Mouse (Mus musculus): ENCODE data around the gene Pnp.
"Not testable (repeated sequence)": the region's sequence is repeated elsewhere in the genome, so short reads cannot be mapped to it uniquely, and the experiment has no call there.

Pnp gene

DNA sequence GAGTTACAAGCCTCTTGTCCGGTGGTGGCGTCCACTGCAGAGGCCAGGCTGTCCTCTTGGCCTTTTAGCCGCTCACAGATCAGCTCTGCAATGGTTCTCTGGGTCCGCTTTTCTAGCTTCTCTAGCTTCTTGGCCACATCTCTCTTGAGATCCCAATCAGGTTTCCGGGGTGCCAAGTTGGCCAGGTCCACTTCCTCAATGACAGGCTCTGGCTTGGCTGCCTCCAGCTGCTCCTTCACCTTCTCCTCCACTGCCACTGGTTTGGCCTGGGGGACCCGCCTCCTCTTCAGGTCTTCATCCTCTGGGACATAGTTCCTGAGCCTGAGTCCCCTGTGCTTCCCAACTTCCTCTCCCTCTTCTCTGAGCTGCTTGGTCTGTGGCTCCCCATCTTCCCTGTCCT is 47.6 kb downstream of the Pnp start:
- DNase-seq = not testable (repeated sequence)

DNA sequence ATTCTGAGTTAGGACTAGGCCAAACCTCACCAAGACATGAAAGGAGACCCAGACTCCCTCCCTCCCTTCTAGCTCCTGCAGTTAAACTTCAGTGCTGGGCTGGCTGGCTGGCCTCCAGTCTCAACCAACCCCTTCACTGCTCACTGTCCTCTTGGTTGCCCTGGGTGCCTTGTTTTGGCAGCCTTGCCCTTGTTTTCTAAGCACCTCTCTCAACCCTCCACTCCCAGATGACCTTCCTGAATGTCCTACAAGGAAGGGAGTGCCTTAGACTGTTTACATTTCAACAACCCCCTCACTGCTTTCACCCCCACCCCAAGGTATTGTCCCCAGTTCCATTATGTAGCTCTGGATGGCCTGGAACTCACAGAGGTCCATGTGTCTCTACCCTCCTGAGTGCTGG is 48.7 kb downstream of the Pnp start:
- DNase-seq = peak in 1 of 2 experiments; percentile 19

DNA sequence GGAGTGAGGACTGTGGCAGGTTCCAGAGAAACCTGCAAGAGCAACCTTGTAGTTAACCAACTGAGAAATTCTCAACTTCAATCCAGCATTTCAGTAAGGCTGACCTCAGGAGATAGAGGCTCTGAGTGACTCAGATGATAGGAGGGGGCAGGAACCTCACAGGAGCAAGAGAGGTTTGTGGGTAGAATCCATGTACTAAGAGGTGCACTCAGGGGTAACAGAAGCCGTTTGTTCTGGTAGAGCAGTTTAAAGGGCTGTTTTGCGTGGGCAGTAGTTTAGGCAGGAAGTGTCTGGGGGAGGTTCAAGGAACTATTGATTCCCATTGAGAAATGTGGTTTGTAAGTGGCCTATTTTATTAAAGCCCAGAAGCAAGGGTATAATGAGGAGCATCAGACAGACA is 50.3 kb downstream of the Pnp start:
- peak in 1 of 2 experiments; percentile 26 for DNase-seq

DNA sequence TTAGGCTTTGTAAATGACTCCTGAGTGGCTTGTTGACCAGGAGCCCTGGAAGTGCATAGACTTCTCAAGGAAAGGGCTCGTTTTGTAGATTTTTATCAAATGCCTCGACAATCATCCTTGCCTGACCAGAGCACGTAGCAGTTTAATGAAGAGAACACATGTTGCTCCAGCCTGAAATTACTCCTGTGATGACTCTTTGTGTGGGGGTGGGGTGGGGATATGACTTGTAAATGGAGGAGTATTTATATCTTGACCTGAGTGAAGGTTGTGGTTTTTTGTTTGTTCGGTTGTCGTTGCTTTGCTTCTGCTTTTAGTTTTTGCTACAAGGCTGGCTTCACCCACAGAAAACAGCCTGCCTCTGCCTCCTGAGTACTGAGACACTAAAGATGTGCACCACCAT is 51.0 kb downstream of the Pnp start:
- DNase-seq = no peak

DNA sequence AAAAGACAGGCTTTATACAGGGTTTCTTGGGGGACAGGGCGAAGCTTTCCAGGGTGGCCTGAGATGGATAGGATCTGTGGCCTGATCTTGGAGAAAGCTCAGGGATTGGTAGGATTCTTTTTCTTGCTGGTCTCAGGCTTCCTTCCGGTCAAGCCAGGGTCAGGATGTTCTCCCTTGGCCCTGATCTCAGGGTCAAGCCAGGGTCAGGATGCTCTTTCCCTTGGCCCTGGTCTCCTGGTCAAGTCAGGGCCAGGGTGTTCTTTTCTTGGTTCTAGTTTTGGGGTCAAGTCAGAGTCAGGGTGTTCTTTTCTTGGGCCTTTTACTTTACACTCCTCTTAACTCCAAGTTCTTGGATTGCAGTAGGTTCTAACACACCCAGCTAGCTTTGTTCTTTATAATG is 56.8 kb downstream of the Pnp start:
- no peak for DNase-seq

DNA sequence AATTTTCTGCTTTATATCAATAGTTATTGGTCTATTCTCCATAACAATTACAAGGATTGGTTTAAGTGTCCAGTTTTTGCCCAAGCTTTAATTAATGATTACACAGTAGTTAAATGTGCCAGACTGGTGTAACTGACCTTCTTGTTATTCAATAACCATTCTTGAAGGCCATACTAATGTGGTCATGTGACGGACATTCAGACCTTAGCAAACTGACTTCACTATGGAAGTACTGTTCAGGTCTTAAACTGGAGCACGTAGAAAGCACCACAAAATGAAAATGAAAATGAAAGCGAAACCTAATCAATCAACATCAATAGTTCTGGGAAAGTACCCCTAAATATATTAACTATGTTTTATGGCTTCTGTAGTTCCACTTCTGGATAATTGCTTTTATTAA is 60.2 kb downstream of the Pnp start:
- DNase-seq = no peak

DNA sequence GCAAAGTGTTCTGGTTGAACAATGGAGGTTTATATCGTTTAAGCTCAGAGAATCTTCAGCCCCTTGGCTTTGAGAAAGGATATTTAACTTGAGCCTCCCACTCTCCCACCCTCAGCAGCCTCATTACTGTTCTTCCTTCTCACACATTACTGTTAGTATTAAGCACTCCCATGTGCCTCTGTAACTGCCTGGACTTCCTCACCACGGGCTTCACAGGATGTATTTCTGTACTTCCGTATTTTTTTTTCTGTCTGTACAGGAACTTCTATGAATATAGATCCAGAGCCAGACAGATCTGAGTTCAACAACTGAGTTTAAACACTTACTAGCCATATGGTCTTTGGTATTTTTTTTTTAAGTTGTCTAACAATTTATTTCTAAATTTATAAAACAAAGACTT is 66.2 kb downstream of the Pnp start:
- no peak for DNase-seq

DNA sequence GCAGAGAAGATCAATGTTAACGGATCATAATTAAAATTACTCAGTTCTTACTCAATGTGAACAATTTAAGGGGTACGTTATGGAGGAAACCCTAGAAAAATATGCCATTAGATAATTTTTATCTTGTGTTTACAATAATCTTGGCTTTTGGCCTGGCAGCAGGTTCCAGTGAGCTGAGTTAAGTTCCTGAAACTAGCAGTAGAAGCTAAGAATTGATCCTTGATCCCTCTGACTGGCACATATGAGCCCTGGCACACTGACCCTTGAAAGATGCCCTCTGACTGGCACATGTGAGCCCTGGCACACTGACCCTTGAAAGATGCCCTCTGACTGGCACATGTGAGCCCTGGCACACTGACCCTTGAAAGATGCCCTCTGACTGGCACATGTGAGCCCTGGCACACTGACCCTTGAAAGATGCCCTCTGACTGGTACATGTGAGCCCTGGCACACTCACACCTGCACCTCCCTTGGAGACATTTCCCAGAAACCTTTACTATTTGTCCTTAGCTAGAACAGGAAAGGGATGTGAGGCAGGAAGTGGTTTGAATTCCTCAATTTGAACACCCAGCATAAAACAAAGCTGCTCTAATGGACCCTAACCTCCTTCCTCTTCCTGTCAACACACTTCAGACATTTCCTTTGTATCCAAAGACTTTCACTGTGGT is 67.3 kb downstream of the Pnp start:
- DNase-seq = no peak

DNA sequence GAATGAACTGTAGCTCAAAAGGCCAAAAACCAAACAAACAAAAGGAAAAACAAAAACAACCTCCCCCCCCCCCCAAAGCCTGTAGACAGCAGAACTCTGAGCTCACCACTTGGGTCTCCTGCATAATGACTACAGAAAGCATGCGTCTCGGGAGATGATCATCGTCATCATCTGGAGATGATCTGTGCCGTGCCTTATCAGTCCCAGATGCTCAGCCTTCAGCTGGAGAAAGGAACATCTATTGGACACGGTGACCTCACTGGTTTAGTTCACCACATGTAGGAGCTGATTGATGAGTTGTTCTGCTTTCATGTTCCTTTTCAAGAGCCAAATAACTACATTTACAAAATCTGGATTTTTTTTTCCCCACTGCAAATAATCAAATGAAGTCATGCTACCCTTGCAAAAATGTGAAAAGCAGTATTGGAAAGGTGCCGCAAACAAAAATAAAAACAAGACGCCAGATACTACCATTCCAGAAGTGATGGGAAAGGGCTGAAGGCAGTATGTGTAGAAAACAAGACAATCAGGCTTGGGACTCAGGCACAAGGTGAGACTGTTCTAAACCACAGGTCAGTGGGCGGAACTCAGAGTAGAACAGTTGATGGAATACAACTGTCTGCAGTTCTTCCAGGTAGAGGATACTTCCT is 76.4 kb downstream of the Pnp start, which contains the start of gene Rnase10:
Gene Rnase10, plus strand, starts transcription at position 600 of the 650 bp plus-strand sequence.
- DNase-seq = no peak

DNA sequence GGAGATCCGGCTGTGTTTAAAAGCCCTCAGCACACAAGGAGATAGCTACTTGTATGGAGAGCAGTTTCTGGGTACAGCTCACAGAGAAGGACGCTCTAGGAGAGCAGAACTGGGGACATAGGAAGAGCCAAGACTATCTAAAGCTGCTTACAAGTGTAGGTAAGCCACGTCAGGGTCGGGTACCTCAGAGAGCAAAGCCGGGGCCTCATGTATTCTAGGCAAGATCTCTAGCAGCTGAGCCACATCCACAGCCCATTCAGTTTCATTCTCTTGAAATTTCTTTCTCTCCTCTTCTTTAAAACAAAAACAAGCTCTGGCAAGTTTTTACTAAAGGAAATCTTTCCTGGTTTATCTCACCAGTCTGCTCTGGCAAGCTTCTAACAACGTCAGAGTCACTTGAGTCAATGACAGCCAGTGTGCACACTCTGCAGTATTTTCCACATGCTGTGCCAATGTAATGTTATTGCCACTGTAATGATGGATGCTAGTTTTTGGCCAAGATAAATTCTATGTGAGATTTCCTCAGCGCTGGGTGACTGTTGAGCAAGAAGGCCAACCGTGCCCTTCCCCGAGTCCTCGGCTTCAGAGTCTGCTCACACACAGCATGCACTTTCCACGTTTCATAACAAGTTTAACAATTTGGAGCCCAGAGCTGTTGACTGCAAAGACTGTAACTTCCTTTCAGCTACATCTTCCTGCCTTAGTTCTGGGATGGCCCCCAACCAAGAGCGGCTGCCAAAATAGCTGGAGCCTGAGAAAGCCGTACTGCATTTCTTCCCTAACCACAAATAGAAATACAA is 77.2 kb downstream of the Pnp start:
- DNase-seq = peak; percentile 39 to 69

DNA sequence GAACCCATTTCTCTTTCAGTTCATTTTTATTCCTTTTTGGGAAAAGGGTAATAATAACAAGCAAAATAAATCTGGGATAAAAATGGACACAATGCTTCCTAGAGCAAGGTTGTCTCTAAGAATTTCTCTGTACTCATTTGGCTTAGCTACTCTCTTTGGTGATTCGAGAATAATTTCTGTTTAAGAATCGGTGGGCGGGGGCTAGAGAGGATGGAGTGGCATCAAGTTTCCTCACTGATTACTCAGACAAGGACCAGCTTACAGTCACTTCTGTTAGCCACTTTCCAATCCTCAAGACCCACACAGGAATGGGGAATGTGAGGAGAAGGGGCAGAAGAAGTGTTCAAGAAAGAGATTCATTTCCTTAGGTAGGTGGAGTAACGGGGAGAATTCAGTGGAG is 77.9 kb downstream of the Pnp start:
- no peak for DNase-seq

DNA sequence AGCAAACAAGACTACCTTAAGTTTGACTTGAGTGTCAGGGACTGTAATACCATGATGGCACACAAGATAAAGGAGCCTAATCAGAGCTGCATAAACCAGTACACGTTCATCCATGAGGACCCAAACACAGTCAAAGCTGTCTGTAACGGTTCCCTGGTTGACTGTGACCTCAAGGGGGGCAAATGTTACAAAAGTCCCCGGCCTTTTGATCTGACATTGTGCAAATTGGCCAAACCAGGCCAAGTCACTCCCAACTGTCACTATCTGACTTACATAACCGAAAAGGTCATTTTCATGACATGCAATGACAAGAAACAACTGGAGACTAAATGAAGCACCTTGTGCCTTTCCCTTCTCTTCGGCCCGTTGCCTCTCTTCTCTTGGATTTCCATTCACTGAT is 78.7 kb downstream of the Pnp start:
- DNase-seq = no peak

DNA sequence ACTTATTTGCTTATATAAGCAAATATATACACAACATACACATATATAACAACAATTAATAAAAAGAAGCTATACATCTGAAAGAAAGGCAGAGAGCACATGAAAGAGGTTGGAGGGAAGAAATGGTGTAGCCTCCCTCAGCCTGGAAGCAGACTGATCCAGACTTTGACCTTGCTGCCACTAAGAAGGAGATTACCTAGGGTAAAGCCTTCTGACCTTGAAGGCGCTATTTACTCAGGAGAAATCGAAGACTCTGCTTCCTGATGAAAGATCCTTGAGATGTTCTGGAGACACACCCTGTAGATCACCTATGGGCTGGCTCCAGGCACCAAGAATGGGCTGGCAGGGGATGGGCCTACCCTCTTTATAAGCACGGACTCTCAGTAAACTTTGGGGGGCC is 83.8 kb downstream of the Pnp start:
- not testable (repeated sequence) for DNase-seq
